ENCODE assay signal across 9 mouse cellular contexts in the genomic region with DNA sequence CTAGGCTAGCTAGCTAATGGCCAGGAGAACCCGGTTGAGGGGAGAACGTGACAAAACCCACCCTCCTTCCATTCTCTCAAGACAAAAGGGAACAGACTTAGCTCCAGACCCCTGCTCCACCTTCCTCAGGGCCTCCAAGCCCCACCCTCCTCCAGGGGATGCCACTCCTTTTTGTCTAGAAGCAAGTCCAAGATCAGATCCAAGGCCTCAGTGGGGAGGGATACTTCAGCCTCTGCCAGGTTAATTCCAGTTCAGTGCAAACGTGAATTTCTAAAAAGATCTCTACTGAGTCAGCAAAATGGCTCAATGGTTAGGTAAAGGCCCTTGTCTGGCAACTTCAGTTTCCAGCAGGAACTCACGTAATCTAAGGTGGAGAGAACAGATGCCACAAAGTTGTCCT. TPM values are rescaled to one million over a fixed set of nuclear protein-coding genes. Genes with fewer than 3 reads are reported as not detected.
DNase-seq lines count a peak whose midpoint lies in the region; ATAC-seq lines count a peak whose summit lies in the region.
"Had no signal": no experiment of that assay in that cellular context is flagged by ENCODE, and none has a peak within 500 bp of the region (broad histone marks: within the 10 kb centered on the region; RNA-seq: fewer than 3 reads in every experiment).

No protein-coding gene starts in this region.

- peak overlapping the region; percentile 71 for H3K27ac ChIP-seq in kidney, embryonic 15.5 days
- H3K27ac ChIP-seq in kidney, embryonic 14.5 days (ENCODE audit: low read depth, low read length), result no peak overlapping the region
- peak overlapping the region; percentile 92 for H3K27ac ChIP-seq in intestine, embryonic 16.5 days (ENCODE audit: low read length)
- H3K27ac ChIP-seq: hindbrain, embryonic 15.5 days had no signal

- H3K27me3 ChIP-seq in kidney, embryonic 15.5 days, result no peaks in the 10 kb centered on the region
- H3K27me3 ChIP-seq in kidney, embryonic 14.5 days (ENCODE audit: control insufficient read depth, insufficient read depth, low read length), result no peaks in the 10 kb centered on the region
- H3K27me3 ChIP-seq in intestine, embryonic 16.5 days (replicated peaks; ENCODE audit: control insufficient read depth, insufficient read depth, low read length), result no peaks in the 10 kb centered on the region
- H3K27me3 ChIP-seq: hindbrain, embryonic 15.5 days had no signal

- ATAC-seq in kidney, embryonic 15.5 days (replicated peaks; ENCODE audit: low FRiP score), result no peak
- no peak for ATAC-seq in kidney, embryonic 14.5 days (ENCODE audit: low FRiP score, low TSS enrichment)
- ATAC-seq in intestine, embryonic 16.5 days, result peak; percentile 45

- 46% methylated on average over 4 of the region's 4 CpGs for WGBS in kidney, embryonic 15.5 days
- 41% methylated on average over 4 of the region's 4 CpGs for WGBS in kidney, embryonic 14.5 days
- WGBS in intestine, embryonic 16.5 days, result 39% methylated on average over 4 of the region's 4 CpGs

- DNase-seq in CD4-positive helper T cell, adult 2 months (ENCODE audit: low read depth, low spot score), result peak; percentile 16
- peak; percentile 93 for DNase-seq in R1 (ENCODE audit: low read depth, low spot score)
- DNase-seq in adrenal gland, adult 8-10 months, result no peak
- DNase-seq in ovary, adult 18-20 months (ENCODE audit: low spot score), result no peak
- DNase-seq in adrenal gland, postnatal 25 days, result no peak

- H3K9me3 ChIP-seq in kidney, embryonic 15.5 days (replicated peaks), result no peaks in the 10 kb centered on the region
- no peaks in the 10 kb centered on the region for H3K9me3 ChIP-seq in kidney, embryonic 14.5 days (ENCODE audit: control insufficient read depth, low read length)
- H3K9me3 ChIP-seq in intestine, embryonic 16.5 days (ENCODE audit: control insufficient read depth, low read length), result no peaks in the 10 kb centered on the region
- H3K9me3 ChIP-seq: hindbrain, embryonic 15.5 days had no signal

- H3K4me1 ChIP-seq in kidney, embryonic 15.5 days, result peaks cover 91% of the 10 kb centered on the region
- peaks cover 59% of the 10 kb centered on the region for H3K4me1 ChIP-seq in kidney, embryonic 14.5 days (ENCODE audit: control insufficient read depth, insufficient read depth, low read length)
- peaks cover 56% of the 10 kb centered on the region for H3K4me1 ChIP-seq in intestine, embryonic 16.5 days (ENCODE audit: control insufficient read depth, insufficient read depth, low read length)

- H3K9ac ChIP-seq in kidney, embryonic 15.5 days, result no peak overlapping the region
- H3K9ac ChIP-seq in kidney, embryonic 14.5 days (ENCODE audit: low read depth, low read length), result no peak overlapping the region
- H3K9ac ChIP-seq in intestine, embryonic 16.5 days (ENCODE audit: low read depth, low read length), result peak overlapping the region; percentile 12
- H3K9ac ChIP-seq: hindbrain, embryonic 15.5 days had no signal

- 0 out of 2 replicates have a peak overlapping the region, but pooled peaks have one; percentile 2 for H3K4me2 ChIP-seq in kidney, embryonic 15.5 days
- H3K4me2 ChIP-seq in kidney, embryonic 14.5 days (replicated peaks; ENCODE audit: low read depth, low read length), result no peak overlapping the region
- peak overlapping the region; percentile 29; the same call in 1 of the 2 replicates for H3K4me2 ChIP-seq in intestine, embryonic 16.5 days (ENCODE audit: low read depth, low read length)
- H3K4me2 ChIP-seq: hindbrain, embryonic 15.5 days had no signal

- H3K4me3 ChIP-seq in kidney, embryonic 15.5 days (replicated peaks), result no peak overlapping the region
- no peak overlapping the region for H3K4me3 ChIP-seq in kidney, embryonic 14.5 days (ENCODE audit: low read length)
- no peak overlapping the region for H3K4me3 ChIP-seq in intestine, embryonic 16.5 days (ENCODE audit: low read length)
- H3K4me3 ChIP-seq: hindbrain, embryonic 15.5 days had no signal

- H3K36me3 ChIP-seq in kidney, embryonic 15.5 days, result no peaks in the 10 kb centered on the region
- no peaks in the 10 kb centered on the region for H3K36me3 ChIP-seq in kidney, embryonic 14.5 days (ENCODE audit: control insufficient read depth, insufficient read depth, low read length)
- no peaks in the 10 kb centered on the region for H3K36me3 ChIP-seq in intestine, embryonic 16.5 days (ENCODE audit: control insufficient read depth, insufficient read depth, low read length)
- H3K36me3 ChIP-seq: hindbrain, embryonic 15.5 days had no signal

RNA-seq across cellular contexts. Expression of a gene that starts 20.2 kb away (rescaled TPM):
- polyA plus RNA-seq in kidney, embryonic 15.5 days (2015; fragmentation: Nextera tagmentation; extraction: Ambion mirVana), result 12.5 and 12.7 TPM in 2 replicates
- 10.4 and 15.3 TPM in 2 replicates for polyA plus RNA-seq in kidney, embryonic 14.5 days (2014; fragmentation: Nextera tagmentation; extraction: Ambion mirVana)
- polyA plus RNA-seq in intestine, embryonic 16.5 days (2015; fragmentation: Nextera tagmentation; extraction: Ambion mirVana), result 13.1 and 13.6 TPM in 2 replicates
- total RNA-seq in adrenal gland, adult 8-10 months (2022), result 1 to 10 TPM; 1.4 to 4.0 (median 2.7) TPM
- total RNA-seq in adrenal gland, postnatal 25 days (2021), result 2.3 and 4.6 TPM in 2 replicates

Comparison
In these comparisons a context has a peak if more than half of its experiments do, and no peak if none do; other contexts are left out.
1. DNase-seq: peak in CD4-positive helper T cell, adult 2 months (single experiment) and R1 (single experiment); none in adrenal gland, adult 8-10 months (single experiment), ovary, adult 18-20 months (single experiment) and adrenal gland, postnatal 25 days (single experiment).